Mouse (Mus musculus) G1E (cell line): ENCODE measurements around the gene Gcnt2. TPM values are rescaled to one million over a fixed set of nuclear protein-coding genes. Genes with fewer than 3 reads are reported as not detected.

ENCODE experiments used
- ATAC-seq: 2 replicates; pipeline ENCODE4 v1.8.0; 2016; ENCODE audit warnings: mild to moderate bottlenecking; ENCODE audit not compliant: insufficient number of reproducible peaks, poor library complexity, low FRiP score, severe bottlenecking; ENCODE audit errors: extremely low read depth
- DNase-seq: peaks from one replicate; pipeline ENCODE4 v3.0.0; 2012; ENCODE audit warnings: low spot score
- H3K27me3 ChIP-seq: 2 replicates; pipeline ENCODE4 v1.6.1; 2012; ENCODE audit warnings: mild to moderate bottlenecking, low read length, inconsistent platforms; ENCODE audit not compliant: insufficient read depth
- H3K36me3 ChIP-seq: replicated peaks from 2 replicates; pipeline ENCODE3; 2012; ENCODE audit warnings: mild to moderate bottlenecking, inconsistent platforms
- H3K4me1 ChIP-seq: 2 replicates; pipeline ENCODE4 v1.6.1; 2012; ENCODE audit warnings: low read depth, low read length, inconsistent platforms, mixed read lengths; ENCODE audit not compliant: insufficient read depth
- H3K4me3 ChIP-seq: 2 replicates; pipeline ENCODE4 v1.5.1; 2012; ENCODE audit warnings: low read depth, mild to moderate bottlenecking, inconsistent platforms, low read length, moderate library complexity, mixed read lengths
- H3K9me3 ChIP-seq: replicated peaks from 2 replicates; pipeline ENCODE4 v1.6.1; 2012; ENCODE audit warnings: inconsistent platforms
- CTCF ChIP-seq: IDR thresholded peaks from 2 replicates; pipeline ENCODE4 v1.5.1; 2012; ENCODE audit warnings: low read depth, low read length, inconsistent platforms, mixed read lengths
- GATA1 ChIP-seq: IDR thresholded peaks from 2 replicates; pipeline ENCODE4 v1.6.1; 2012; ENCODE audit warnings: borderline replicate concordance, low read length, inconsistent platforms, mixed read lengths
- GATA2 ChIP-seq: IDR thresholded peaks from 2 replicates; pipeline ENCODE4 v1.6.1; 2012; ENCODE audit warnings: low read depth, low read length, inconsistent platforms, borderline replicate concordance
- POLR2AphosphoS5 ChIP-seq: IDR thresholded peaks from 2 replicates; pipeline ENCODE4 v1.6.1; 2012; ENCODE audit warnings: low read depth, low read length, inconsistent platforms; ENCODE audit not compliant: insufficient replicate concordance
- TAL1 ChIP-seq: conservative IDR thresholded peaks from 2 replicates; pipeline ENCODE4 v1.6.1; 2012; ENCODE audit warnings: low read depth, low read length, inconsistent platforms, mixed read lengths
- polyA plus RNA-seq: library from polyadenylated mRNA; stranded (reverse); fragments of >175 nt; gene quantifications from 2 replicates; pipeline ENCODE4 v1.2.3, GENCODE M21; 2012
- total RNA-seq, 2 experiments: library from RNA; stranded (forward) in 1 of 2; stranded (reverse) in 1 of 2; fragments of 200-1000 nt in 1 of 2; fragments of >200 nt in 1 of 2; fragmentation: Nextera tagmentation in 1 of 2; gene quantifications; 2 replicates each; pipeline ENCODE4 v1.2.3; 2014 to 2017

Gcnt2 gene
- total and polyA plus RNA-seq, 3 experiments, result 0.71 TPM; not detected in 2

- Histone ChIP-seq H3K4me1 (no peaks in the 10 kb centered on the region), H3K36me3 (no peaks in the 10 kb centered on the region), H3K27me3 (no peaks in the 10 kb centered on the region), H3K9me3 (no peaks in the 10 kb centered on the region), H3K4me3 (no peak overlapping the region)
- no peak for ATAC-seq
- TF ChIP-seq GATA2 (no peak), CTCF (no peak), TAL1 (no peak), POLR2AphosphoS5 (no peak), GATA1 (no peak)
- DNase-seq, result no peak
Measured at GRCm38 (mm10) chr13:40859225-40859624, 329 bp upstream of the Gcnt2 start.

DNA sequence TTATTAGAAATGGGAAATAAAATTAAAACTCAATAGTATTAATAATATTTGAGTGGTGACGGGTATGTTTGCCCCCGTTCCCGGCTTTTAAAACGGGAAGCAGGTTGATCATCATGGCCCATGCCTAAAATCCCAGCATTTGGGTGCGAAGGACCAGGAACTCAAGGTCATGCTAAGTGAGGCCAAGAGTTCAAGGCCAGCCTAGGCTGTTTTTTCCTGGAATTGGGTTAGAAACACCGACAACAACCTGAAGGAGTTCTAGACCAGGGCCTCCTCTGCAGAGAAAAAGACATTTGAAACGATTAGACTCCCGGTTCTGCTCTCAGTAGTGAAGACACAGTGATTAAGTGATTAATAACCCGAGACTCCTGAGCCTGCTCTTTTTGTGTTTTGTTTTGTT is 3.5 kb downstream of the Gcnt2 start:
- ATAC-seq, result no peak
- Histone ChIP-seq H3K27me3 (peaks cover 4% of the 10 kb centered on the region; the same call in 1 of the 2 replicates), H3K4me3 (no peak overlapping the region), H3K4me1 (no peaks in the 10 kb centered on the region), H3K9me3 (no peaks in the 10 kb centered on the region), H3K36me3 (no peaks in the 10 kb centered on the region)
- no peak for TF ChIP-seq GATA1
- no peak for DNase-seq

GRCm38 (mm10) chr13:40868844-40869587 is 9.5 kb downstream of the Gcnt2 start:
- peaks cover 9% of the 10 kb centered on the region for H3K27me3 ChIP-seq
- DNase-seq (no peak), ATAC-seq (peak; percentile 45; the same call in 1 of the 2 replicates)
- TF ChIP-seq TAL1 (no peak), GATA1 (no peak), CTCF (no peak), POLR2AphosphoS5 (no peak), GATA2 (no peak)
- H3K36me3 ChIP-seq, result no peaks in the 10 kb centered on the region
- no peaks in the 10 kb centered on the region; the same call in 1 of the 2 replicates for H3K9me3 ChIP-seq
- no peaks in the 10 kb centered on the region for H3K4me1 ChIP-seq
- no peak overlapping the region for H3K4me3 ChIP-seq

GRCm38 (mm10) chr13:40874021-40874420 is 14.5 kb downstream of the Gcnt2 start:
- ATAC-seq, result peak; percentile 88
- Histone ChIP-seq H3K4me3 (no peak overlapping the region), H3K27me3 (peaks cover 5% of the 10 kb centered on the region), H3K4me1 (no peaks in the 10 kb centered on the region), H3K9me3 (no peaks in the 10 kb centered on the region; the same call in 1 of the 2 replicates), H3K36me3 (no peaks in the 10 kb centered on the region)
- DNase-seq, result no peak
- TF ChIP-seq GATA2 (no peak), TAL1 (no peak), POLR2AphosphoS5 (no peak), CTCF (no peak), GATA1 (no peak)

GRCm38 (mm10) chr13:40875415-40875814 is 15.9 kb downstream of the Gcnt2 start:
- Histone ChIP-seq H3K36me3 (no peaks in the 10 kb centered on the region), H3K27me3 (no peaks in the 10 kb centered on the region), H3K4me3 (no peak overlapping the region), H3K4me1 (no peaks in the 10 kb centered on the region), H3K9me3 (no peaks in the 10 kb centered on the region; the same call in 1 of the 2 replicates)
- TF ChIP-seq CTCF (no peak), TAL1 (no peak), GATA1 (no peak), POLR2AphosphoS5 (no peak), GATA2 (no peak)
- ATAC-seq (no peak), DNase-seq (no peak)

DNA sequence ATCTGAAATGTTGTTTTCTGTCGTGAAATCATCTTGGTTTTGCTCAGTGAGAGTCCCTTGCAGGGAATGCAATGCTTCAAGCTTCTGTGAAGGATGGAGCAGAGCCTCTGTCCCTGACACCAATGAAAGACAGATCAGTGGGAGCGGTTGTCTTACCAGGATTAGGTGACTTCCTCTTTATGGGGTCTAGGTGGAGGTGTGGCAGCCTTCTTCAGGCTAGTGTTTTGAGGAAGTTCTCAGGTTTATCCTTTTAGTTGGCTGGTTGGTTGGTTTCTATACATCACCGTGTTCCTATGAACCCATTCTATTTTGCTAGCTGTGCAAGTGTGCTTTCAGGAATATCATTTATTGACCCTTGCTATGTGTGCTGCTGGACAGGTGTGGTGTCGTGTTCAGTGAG is 18.0 kb downstream of the Gcnt2 start:
- H3K27me3 ChIP-seq, result no peaks in the 10 kb centered on the region
- TF ChIP-seq CTCF (no peak), GATA2 (no peak), POLR2AphosphoS5 (no peak), GATA1 (no peak), TAL1 (no peak)
- DNase-seq (no peak), ATAC-seq (no peak)
- no peaks in the 10 kb centered on the region for H3K36me3 ChIP-seq
- no peaks in the 10 kb centered on the region for H3K4me1 ChIP-seq
- no peak overlapping the region for H3K4me3 ChIP-seq
- no peaks in the 10 kb centered on the region; the same call in 1 of the 2 replicates for H3K9me3 ChIP-seq
